ENCODE assay signal across 22 mouse cellular contexts in the genomic region with DNA sequence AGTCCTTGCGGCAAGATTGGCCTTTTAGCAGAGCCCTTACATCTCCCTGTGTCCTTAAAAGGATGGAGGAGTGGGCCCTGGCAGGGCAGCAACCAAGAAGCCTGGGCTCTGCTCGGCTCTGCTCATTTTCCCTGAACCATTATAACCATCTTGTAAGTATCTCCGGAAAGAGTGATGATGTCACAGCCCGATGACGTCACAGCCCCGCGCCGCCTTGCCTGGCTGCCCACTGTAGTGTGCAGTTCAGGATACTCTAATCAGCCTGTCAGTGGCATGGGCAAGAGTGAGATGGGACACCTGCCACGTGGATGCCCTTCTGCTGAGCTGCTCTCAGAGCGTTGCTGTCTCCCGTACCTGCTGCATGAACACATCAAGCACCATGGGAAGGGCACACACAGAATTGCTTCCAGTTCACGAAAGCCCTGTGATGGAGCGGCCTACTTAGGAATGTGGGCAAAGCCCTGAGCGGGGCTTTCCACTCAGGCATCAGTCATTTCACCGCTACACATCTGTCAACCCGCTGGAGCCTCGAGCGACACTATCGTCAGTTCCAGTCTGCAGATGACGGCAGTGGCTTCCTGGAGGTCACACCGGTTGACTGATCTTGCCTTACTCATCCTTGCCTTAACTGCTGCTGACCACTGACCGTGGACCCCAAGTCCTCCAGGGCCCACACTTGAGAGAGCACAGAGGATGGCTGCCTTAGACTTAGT.
DNase-seq lines count a peak whose midpoint lies in the region; ATAC-seq lines count a peak whose summit lies in the region.
"Had no signal": no experiment of that assay in that cellular context is flagged by ENCODE, and none has a peak within 500 bp of the region (broad histone marks: within the 10 kb centered on the region; RNA-seq: fewer than 3 reads in every experiment).

No protein-coding gene starts in this region.

- no peak overlapping the region for H3K27ac ChIP-seq in kidney, embryonic 15.5 days
- 0 out of 2 replicates have a peak overlapping the region, but pooled peaks have one; percentile 0 for H3K27ac ChIP-seq in midbrain, embryonic 13.5 days
- no peak overlapping the region; the same call in 1 of the 2 replicates for H3K27ac ChIP-seq in midbrain, embryonic 10.5 days (replicated peaks)
- H3K27ac ChIP-seq: embryonic facial prominence, embryonic 15.5 days; forebrain, embryonic 15.5 days; intestine, embryonic 15.5 days; limb, embryonic 12.5 days; macrophage had no signal

- 0 out of 2 replicates have a peak, but pooled peaks have one; percentile 3 for ATAC-seq in kidney, embryonic 15.5 days (replicated peaks; ENCODE audit: low FRiP score)
- no peak for ATAC-seq in midbrain, embryonic 13.5 days
- ATAC-seq: forebrain, embryonic 15.5 days; intestine, embryonic 15.5 days; liver, postnatal 0 days; lung, postnatal 0 days had no signal

- H3K27me3 ChIP-seq in kidney, embryonic 15.5 days = no peaks in the 10 kb centered on the region; the same call in 1 of the 2 replicates
- no peaks in the 10 kb centered on the region for H3K27me3 ChIP-seq in midbrain, embryonic 13.5 days
- no peaks in the 10 kb centered on the region for H3K27me3 ChIP-seq in midbrain, embryonic 10.5 days (ENCODE audit: low read depth, poor library complexity, severe bottlenecking)
- H3K27me3 ChIP-seq: embryonic facial prominence, embryonic 15.5 days; forebrain, embryonic 15.5 days; intestine, embryonic 15.5 days had no signal

- H3K4me3 ChIP-seq in kidney, embryonic 15.5 days (replicated peaks) = no peak overlapping the region
- no peak overlapping the region for H3K4me3 ChIP-seq in midbrain, embryonic 13.5 days (replicated peaks)
- H3K4me3 ChIP-seq in midbrain, embryonic 10.5 days = no peak overlapping the region
- H3K4me3 ChIP-seq: embryonic facial prominence, embryonic 15.5 days; forebrain, embryonic 15.5 days; intestine, embryonic 15.5 days; limb, embryonic 12.5 days had no signal

- H3K4me1 ChIP-seq in kidney, embryonic 15.5 days = peaks cover 25% of the 10 kb centered on the region
- H3K4me1 ChIP-seq in midbrain, embryonic 13.5 days (replicated peaks) = peaks cover 14% of the 10 kb centered on the region; the same call in 1 of the 2 replicates
- H3K4me1 ChIP-seq in midbrain, embryonic 10.5 days = peaks cover 9% of the 10 kb centered on the region
- H3K4me1 ChIP-seq: embryonic facial prominence, embryonic 15.5 days; forebrain, embryonic 15.5 days had no signal

- peak; percentile 7 for DNase-seq in adrenal gland, postnatal 10 days
- no peak for DNase-seq in adrenal gland, adult 8-10 months
- DNase-seq in kidney, adult 18-20 months = no peak
- no peak for DNase-seq in midbrain, embryonic 10.5 days (ENCODE audit: low spot score)
- DNase-seq in R1 (ENCODE audit: low read depth, low spot score) = peak; percentile 60
- DNase-seq in cerebellum, adult 11 months = no peak
- DNase-seq: cerebellum, adult 8-10 months; heart, postnatal 4 days; kidney, postnatal 25 days; layer of hippocampus, postnatal 36 days; liver, postnatal 0 days; thymus, adult 18-20 months; thymus, postnatal 36 days had no signal

- WGBS in kidney, embryonic 15.5 days = 61% methylated on average over 22 of the region's 22 CpGs
- 88% methylated on average over 22 of the region's 22 CpGs for WGBS in midbrain, embryonic 13.5 days
- 94% methylated on average over 22 of the region's 22 CpGs for WGBS in midbrain, embryonic 10.5 days

- H3K9me3 ChIP-seq in kidney, embryonic 15.5 days (replicated peaks) = no peaks in the 10 kb centered on the region
- no peaks in the 10 kb centered on the region; the same call in 1 of the 2 replicates for H3K9me3 ChIP-seq in midbrain, embryonic 13.5 days
- no peaks in the 10 kb centered on the region for H3K9me3 ChIP-seq in midbrain, embryonic 10.5 days (replicated peaks)
- H3K9me3 ChIP-seq: embryonic facial prominence, embryonic 15.5 days; forebrain, embryonic 15.5 days; intestine, embryonic 15.5 days had no signal

- no peak overlapping the region for H3K9ac ChIP-seq in kidney, embryonic 15.5 days
- H3K9ac ChIP-seq in midbrain, embryonic 13.5 days (replicated peaks) = no peak overlapping the region
- H3K9ac ChIP-seq: embryonic facial prominence, embryonic 15.5 days; forebrain, embryonic 15.5 days; intestine, embryonic 15.5 days; limb, embryonic 12.5 days; liver, postnatal 0 days had no signal

- H3K36me3 ChIP-seq in kidney, embryonic 15.5 days = no peaks in the 10 kb centered on the region
- no peaks in the 10 kb centered on the region for H3K36me3 ChIP-seq in midbrain, embryonic 13.5 days
- H3K36me3 ChIP-seq in midbrain, embryonic 10.5 days = no peaks in the 10 kb centered on the region
- H3K36me3 ChIP-seq: embryonic facial prominence, embryonic 15.5 days; forebrain, embryonic 15.5 days; intestine, embryonic 15.5 days; limb, embryonic 12.5 days had no signal

- no peak overlapping the region for H3K4me2 ChIP-seq in kidney, embryonic 15.5 days
- no peak overlapping the region for H3K4me2 ChIP-seq in midbrain, embryonic 13.5 days (replicated peaks)
- H3K4me2 ChIP-seq: embryonic facial prominence, embryonic 15.5 days; forebrain, embryonic 15.5 days; intestine, embryonic 15.5 days; limb, embryonic 12.5 days; liver, embryonic 11.5 days had no signal

Comparison
In these comparisons a context has a peak if more than half of its experiments do, and no peak if none do; other contexts are left out.
1. DNase-seq: peak in adrenal gland, postnatal 10 days (single experiment) and R1 (single experiment); none in adrenal gland, adult 8-10 months (single experiment), kidney, adult 18-20 months (single experiment), midbrain, embryonic 10.5 days (single experiment) and cerebellum, adult 11 months (single experiment).